Mouse (Mus musculus) thymus, adult 2 months (tissue): ENCODE data around the gene Fbxl19. TPM values are rescaled to one million over a fixed set of nuclear protein-coding genes. Genes with fewer than 3 reads are reported as not detected.

ENCODE experiments used
- DNase-seq: peaks from one replicate; pipeline ENCODE4 v3.0.0; 2021
- H3K27ac ChIP-seq: fragments of 200-500 bp; 2 replicates; pipeline ENCODE4 v1.5.1; 2012; ENCODE audit warnings: low read length, control low read depth; ENCODE audit not compliant: control insufficient read depth, insufficient read depth
- H3K27me3 ChIP-seq: fragments of 200-500 bp; 2 replicates; pipeline ENCODE4 v1.6.1; 2012; ENCODE audit warnings: mild to moderate bottlenecking, low read length, moderate library complexity, mixed read lengths; ENCODE audit not compliant: control insufficient read depth, insufficient read depth
- H3K36me3 ChIP-seq: fragments of 200-500 bp; 2 replicates; pipeline ENCODE4 v1.6.1; 2012; ENCODE audit warnings: mild to moderate bottlenecking, low read length, moderate library complexity; ENCODE audit not compliant: control insufficient read depth, insufficient read depth
- H3K4me1 ChIP-seq: fragments of 200-500 bp; replicated peaks from 2 replicates; pipeline ENCODE4 v1.6.1; 2012; ENCODE audit warnings: low read length; ENCODE audit not compliant: control insufficient read depth, insufficient read depth
- H3K4me3 ChIP-seq: fragments of 200-500 bp; 2 replicates; pipeline ENCODE4 v1.5.1; 2012; ENCODE audit warnings: mild to moderate bottlenecking, low read length, control low read depth, moderate library complexity; ENCODE audit not compliant: control insufficient read depth, insufficient read depth
- CTCF ChIP-seq: fragments of 200-500 bp; IDR thresholded peaks from 2 replicates; pipeline ENCODE4 v1.5.1; 2012; ENCODE audit warnings: mild to moderate bottlenecking, control low read depth, low read length, moderate library complexity, borderline replicate concordance; ENCODE audit not compliant: control insufficient read depth, poor library complexity, insufficient read depth; ENCODE audit errors: extremely low read depth
- POLR2A ChIP-seq: fragments of 200-500 bp; IDR thresholded peaks from 2 replicates; pipeline ENCODE4 v1.6.1; 2012; ENCODE audit warnings: mild to moderate bottlenecking, low read length, control low read depth, moderate library complexity; ENCODE audit not compliant: control insufficient read depth, poor library complexity, insufficient read depth; ENCODE audit errors: extremely low read depth
- WGBS: fragments of 180-500 bp; shearing (Covaris S2); methylation state at CpG from one replicate; pipeline ENCODE4 v1.1.7; 2018; 5-methylcytosine and 5-hydroxymethylcytosine counted together
- polyA plus RNA-seq: library from polyadenylated mRNA; depleted of rRNA; stranded (reverse); fragments of >200 nt; gene quantifications from 2 replicates; pipeline ENCODE4 v1.2.3, GENCODE M21; 2012; rRNA removed

Gene Fbxl19
- polyA plus RNA-seq, 1 experiment: 38.9 TPM

DNA sequence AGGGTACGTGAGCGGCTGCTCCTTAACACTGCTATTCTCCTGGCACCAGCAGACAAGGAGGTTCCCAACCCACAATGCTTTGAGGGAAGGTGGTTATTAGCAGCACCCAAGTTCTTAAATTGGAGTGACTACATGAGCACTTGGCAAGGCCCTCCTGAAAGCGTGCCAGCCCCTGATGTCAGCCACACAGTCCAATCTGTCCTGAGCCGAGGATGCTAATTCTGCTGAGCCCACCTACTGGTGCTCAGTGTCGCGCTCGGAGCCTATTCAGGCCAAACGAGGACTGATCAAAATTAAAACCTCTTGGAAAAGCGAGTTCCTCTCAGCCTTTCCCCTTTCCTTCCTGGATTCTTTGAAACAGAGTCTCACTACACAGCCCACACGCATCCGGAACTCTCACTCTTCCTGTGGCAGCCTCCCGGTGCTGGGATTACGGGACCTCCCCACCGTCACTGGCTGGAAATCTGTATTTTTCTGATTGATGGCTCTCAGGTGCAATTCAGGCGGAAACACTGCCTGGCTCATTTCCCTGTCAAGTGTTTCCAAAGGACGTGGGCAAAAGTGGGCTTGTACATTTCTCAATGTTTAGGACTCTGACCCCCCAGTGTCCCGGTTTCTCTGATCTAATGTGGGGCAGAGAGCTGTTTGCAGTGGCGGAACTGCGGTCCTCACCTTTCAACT, 70.0 kb downstream of the Fbxl19 start:
- Histone ChIP-seq H3K4me1 (peaks cover 8% of the 10 kb centered on the region), H3K4me3 (no peak overlapping the region), H3K27me3 (no peaks in the 10 kb centered on the region), H3K27ac (no peak overlapping the region), H3K36me3 (no peaks in the 10 kb centered on the region)
- WGBS: 93% methylated on average over 19 of the region's 19 CpGs
- TF ChIP-seq CTCF (no peak), POLR2A (no peak)
- DNase-seq: no peak

DNA sequence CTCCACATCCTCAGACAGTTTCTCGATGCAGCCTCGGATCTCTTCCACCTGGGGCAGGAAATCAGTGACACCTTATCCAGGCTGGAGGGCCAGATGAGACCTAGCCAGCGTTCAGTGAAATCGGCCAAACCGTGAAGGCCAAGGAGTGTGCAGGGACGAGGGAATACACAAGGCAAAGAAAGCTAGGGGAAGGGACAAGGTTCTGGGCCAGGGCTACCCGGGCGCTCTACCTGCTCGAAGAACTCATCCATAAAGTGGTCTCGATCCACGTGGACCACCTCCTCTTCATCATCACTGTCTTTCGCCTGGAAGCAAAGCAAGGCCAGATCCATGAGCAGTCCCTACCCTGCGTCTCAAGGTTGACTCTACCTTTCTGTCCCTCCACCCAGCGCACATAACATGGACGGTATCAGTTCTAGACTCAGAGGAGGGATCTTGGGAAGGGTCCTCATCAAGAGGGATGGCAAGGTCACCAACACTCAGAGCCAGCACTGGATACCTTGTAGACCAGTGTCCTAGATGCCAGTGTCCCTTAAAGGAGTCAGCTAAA, 70.8 kb downstream of the Fbxl19 start:
- 93% methylated on average over 15 of the region's 15 CpGs for WGBS
- Histone ChIP-seq H3K4me1 (peaks cover 8% of the 10 kb centered on the region), H3K36me3 (no peaks in the 10 kb centered on the region), H3K4me3 (no peak overlapping the region), H3K27ac (no peak overlapping the region), H3K27me3 (no peaks in the 10 kb centered on the region)
- DNase-seq: no peak
- TF ChIP-seq POLR2A (no peak), CTCF (no peak)

DNA sequence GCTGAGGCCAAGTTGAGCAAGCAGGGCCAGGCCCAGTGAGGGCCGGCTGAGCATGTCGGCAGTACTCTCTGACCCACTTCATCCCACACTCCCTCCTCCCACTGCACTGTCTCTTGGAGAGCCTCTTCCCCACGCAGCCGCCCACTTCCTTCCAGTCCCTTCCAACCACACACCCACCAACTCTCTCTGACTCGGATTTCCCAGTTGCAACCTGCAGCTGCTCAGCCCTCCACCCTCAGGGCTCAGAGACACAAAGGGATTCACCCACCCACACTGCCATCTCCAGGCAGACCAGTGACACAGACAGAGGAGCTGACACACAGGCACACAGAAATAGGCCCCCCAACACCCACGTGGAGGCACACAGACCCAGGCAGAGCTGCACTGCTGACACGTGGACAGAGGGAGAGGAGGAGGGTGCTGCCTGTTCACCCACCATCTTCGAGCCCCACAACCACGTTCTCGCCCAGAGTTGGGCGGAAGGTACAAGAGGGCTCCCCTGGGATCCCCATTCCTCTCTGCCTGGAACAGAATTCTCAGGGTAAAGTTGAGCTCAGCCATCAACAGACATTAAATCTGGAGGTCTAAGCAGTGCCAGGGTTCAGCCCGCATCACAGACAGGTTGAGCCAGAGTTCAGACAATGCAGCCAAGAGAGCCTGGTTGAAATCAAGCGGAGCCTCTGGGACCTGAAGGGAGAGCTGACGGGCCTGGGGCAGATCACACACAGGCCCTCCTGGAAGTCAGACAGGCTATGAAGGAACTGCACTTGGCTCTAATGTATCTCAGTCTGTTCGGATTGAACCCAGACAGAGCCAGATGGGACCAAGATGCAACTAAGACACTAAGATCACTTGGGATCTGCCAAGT, 71.8 kb downstream of the Fbxl19 start:
- peaks cover 10% of the 10 kb centered on the region for H3K4me1 ChIP-seq
- DNase-seq: peak; percentile 54
- WGBS: 38% methylated on average over 15 of the region's 15 CpGs
- TF ChIP-seq CTCF (peak; percentile 21; the same call in 1 of the 2 replicates), POLR2A (no peak)
- no peak overlapping the region for H3K4me3 ChIP-seq
- no peak overlapping the region for H3K27ac ChIP-seq
- no peaks in the 10 kb centered on the region for H3K36me3 ChIP-seq
- no peaks in the 10 kb centered on the region for H3K27me3 ChIP-seq

DNA sequence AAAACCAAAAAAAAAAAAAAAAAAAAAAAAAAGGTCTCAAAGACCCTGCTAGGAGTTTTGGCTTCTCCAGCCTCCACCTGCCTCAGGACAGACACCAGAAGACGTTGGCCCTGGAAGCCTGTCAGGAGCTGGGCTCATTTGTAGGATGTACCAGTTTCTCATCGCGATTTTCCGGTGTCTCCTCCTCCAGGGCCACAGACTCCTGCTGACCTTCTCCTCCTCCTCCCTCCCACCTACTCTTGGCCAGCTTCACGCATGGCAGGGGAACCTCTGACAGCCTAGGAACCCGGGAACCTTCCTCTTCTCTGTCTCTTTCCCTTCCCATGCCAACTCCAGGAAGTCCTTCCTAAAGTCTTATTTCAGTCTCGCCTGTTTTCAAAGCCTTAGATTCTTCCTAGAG, 72.7 kb downstream of the Fbxl19 start:
- no peak for DNase-seq
- Histone ChIP-seq H3K27ac (no peak overlapping the region), H3K4me1 (peaks cover 10% of the 10 kb centered on the region), H3K36me3 (no peaks in the 10 kb centered on the region), H3K27me3 (no peaks in the 10 kb centered on the region), H3K4me3 (no peak overlapping the region)
- WGBS: 95% methylated on average over 7 of the region's 7 CpGs
- no peak for TF ChIP-seq POLR2A

DNA sequence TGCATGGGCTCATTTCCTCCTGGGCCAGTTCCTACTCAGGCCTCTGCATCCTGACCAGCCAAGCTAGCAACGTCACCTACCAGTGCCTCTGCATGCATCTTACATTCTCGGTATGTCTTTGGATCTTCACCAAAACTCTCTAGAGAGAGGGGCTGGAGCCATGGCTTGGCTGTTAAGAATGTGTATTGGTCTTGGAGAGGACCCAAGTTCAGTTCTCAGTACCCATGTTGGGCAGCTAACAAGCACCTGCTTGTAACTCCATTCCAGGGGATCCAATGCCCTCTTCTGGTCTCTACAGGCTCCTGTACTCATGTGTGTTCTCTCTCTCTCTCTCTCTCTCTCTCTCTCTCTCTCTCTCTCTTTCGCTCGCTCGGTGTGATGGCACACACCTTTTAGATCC, 73.4 kb downstream of the Fbxl19 start:
- 94% methylated on average over 5 of the region's 5 CpGs for WGBS
- H3K4me1 ChIP-seq: peaks cover 10% of the 10 kb centered on the region
- no peak for TF ChIP-seq POLR2A
- TF ChIP-seq CTCF: no peak
- DNase-seq: no peak
- no peaks in the 10 kb centered on the region for H3K36me3 ChIP-seq
- no peak overlapping the region for H3K27ac ChIP-seq
- H3K27me3 ChIP-seq: no peaks in the 10 kb centered on the region
- H3K4me3 ChIP-seq: no peak overlapping the region

Other genes with a start within 250 kb of the Fbxl19 start
- gene Srcap, start 232.6 kb upstream of the Fbxl19 start, polyA plus RNA-seq: 92.3 and 131 TPM in 2 replicates
- 10.4 and 14.1 TPM in 2 replicates for gene Gm42715, start 225.0 kb upstream of the Fbxl19 start, polyA plus RNA-seq
- gene Tmem265, start 183.2 kb upstream of the Fbxl19 start, polyA plus RNA-seq: 12.5 and 12.8 TPM in 2 replicates
- 193 and 202 TPM in 2 replicates for gene Phkg2, start 171.2 kb upstream of the Fbxl19 start, polyA plus RNA-seq
- 1.5 and 2.9 TPM in 2 replicates for gene Ccdc189, start 155.9 kb upstream of the Fbxl19 start, polyA plus RNA-seq
- gene Rnf40, start 155.8 kb upstream of the Fbxl19 start, polyA plus RNA-seq: 65.9 and 67.4 TPM in 2 replicates
- gene Zfp629, start 128.7 kb upstream of the Fbxl19 start, polyA plus RNA-seq: 27.7 and 33.1 TPM in 2 replicates
- 61.2 and 76.1 TPM in 2 replicates for gene Bcl7c, start 35.6 kb upstream of the Fbxl19 start, polyA plus RNA-seq
- gene Ctf1, start 31.8 kb upstream of the Fbxl19 start, polyA plus RNA-seq: 15.8 and 16.3 TPM in 2 replicates
- not detected in 2 replicates for gene Ctf2, start 12.4 kb upstream of the Fbxl19 start, polyA plus RNA-seq
- gene Orai3, start 25.3 kb downstream of the Fbxl19 start, polyA plus RNA-seq: 23.8 and 27.0 TPM in 2 replicates
- 29.9 and 36.7 TPM in 2 replicates for gene Setd1a, start 32.1 kb downstream of the Fbxl19 start, polyA plus RNA-seq
- not detected in 2 replicates for gene Gm49388, start 41.1 kb downstream of the Fbxl19 start, polyA plus RNA-seq
- 25.9 and 30.1 TPM in 2 replicates for gene Hsd3b7, start 56.1 kb downstream of the Fbxl19 start, polyA plus RNA-seq
- gene Stx4a, start 79.8 kb downstream of the Fbxl19 start, polyA plus RNA-seq: 76.1 and 93.3 TPM in 2 replicates
- gene Stx1b, start 80.0 kb downstream of the Fbxl19 start, polyA plus RNA-seq: 3.4 and 4.2 TPM in 2 replicates
- 61.3 and 64.2 TPM in 2 replicates for gene Zfp646, start 131.7 kb downstream of the Fbxl19 start, polyA plus RNA-seq
- gene Zfp668, start 132.3 kb downstream of the Fbxl19 start, polyA plus RNA-seq: 23.9 and 34.9 TPM in 2 replicates
- gene Prss53, start 146.4 kb downstream of the Fbxl19 start, polyA plus RNA-seq: 2.0 and 2.5 TPM in 2 replicates
- not detected in 2 replicates for gene Gm21974, start 150.9 kb downstream of the Fbxl19 start, polyA plus RNA-seq
- gene Vkorc1, start 151.1 kb downstream of the Fbxl19 start, polyA plus RNA-seq: 56.9 and 75.1 TPM in 2 replicates
- 94.9 and 103 TPM in 2 replicates for gene Bckdk, start 159.5 kb downstream of the Fbxl19 start, polyA plus RNA-seq
- gene Kat8, start 168.0 kb downstream of the Fbxl19 start, polyA plus RNA-seq: 25.5 and 29.4 TPM in 2 replicates
- 5.4 and 6.9 TPM in 2 replicates for gene Prss8, start 185.6 kb downstream of the Fbxl19 start, polyA plus RNA-seq
- gene Prss36, start 202.2 kb downstream of the Fbxl19 start, polyA plus RNA-seq: 10.3 and 15.8 TPM in 2 replicates
- gene Fus, start 222.9 kb downstream of the Fbxl19 start, polyA plus RNA-seq: 478 and 527 TPM in 2 replicates
- 420 and 521 TPM in 2 replicates for gene Pycard, start 249.3 kb downstream of the Fbxl19 start, polyA plus RNA-seq